ENCODE assay signal across 14 mouse cellular contexts in genomic region chr10:61825979-61826752, GRCm38 (mm10). TPM values are rescaled to one million over a fixed set of nuclear protein-coding genes. Genes with fewer than 3 reads are reported as not detected.
A peak's percentile ranks its signal among the peaks of the same experiment; 100 is the strongest.
DNase-seq lines count a peak whose midpoint lies in the region; TF ChIP-seq lines count a peak whose summit lies in the region.
"Had no signal": no experiment of that assay in that cellular context is flagged by ENCODE, and none has a peak within 500 bp of the region (broad histone marks: within the 10 kb centered on the region; RNA-seq: fewer than 3 reads in every experiment).

No protein-coding gene starts in this region.

- H3K27me3 ChIP-seq in kidney, adult 2 months (replicated peaks; ENCODE audit: control insufficient read depth, insufficient read depth, low read length) = no peaks in the 10 kb centered on the region
- H3K27me3 ChIP-seq in testis, adult 2 months (ENCODE audit: control insufficient read depth, insufficient read depth, low read length) = no peaks in the 10 kb centered on the region

- intact Hi-C loops in gastrocnemius, adult 2 months (cut with DNase I) = no loop called here

- H3K27ac ChIP-seq in kidney, adult 2 months (ENCODE audit: insufficient read depth, low read depth, low read length) = peak overlapping the region; percentile 57; the same call in 1 of the 2 replicates
- H3K27ac ChIP-seq in testis, adult 2 months (ENCODE audit: control insufficient read depth, insufficient read depth, low read depth, low read length) = 0 out of 2 replicates have a peak overlapping the region, but pooled peaks have one; percentile 29
- H3K27ac ChIP-seq in gastrocnemius, adult 2 months = no peak overlapping the region
- H3K27ac ChIP-seq: hindbrain, embryonic 14.5 days; layer of hippocampus, adult 2 months had no signal

- peaks cover 8% of the 10 kb centered on the region for H3K4me1 ChIP-seq in kidney, adult 2 months (ENCODE audit: control insufficient read depth, insufficient read depth, low read length)
- H3K4me1 ChIP-seq in testis, adult 2 months (ENCODE audit: control insufficient read depth, insufficient read depth, low read length) = peaks cover 8% of the 10 kb centered on the region

- no peak overlapping the region for H3K4me3 ChIP-seq in kidney, adult 2 months (ENCODE audit: insufficient read depth, low read depth, low read length)
- no peak overlapping the region for H3K4me3 ChIP-seq in testis, adult 2 months (ENCODE audit: control insufficient read depth, low read depth, low read length)
- no peak overlapping the region for H3K4me3 ChIP-seq in gastrocnemius, adult 2 months
- H3K4me3 ChIP-seq: layer of hippocampus, adult 2 months had no signal

- no peaks in the 10 kb centered on the region for H3K36me3 ChIP-seq in kidney, adult 2 months (ENCODE audit: control insufficient read depth, insufficient read depth, low read length)
- H3K36me3 ChIP-seq in testis, adult 2 months (ENCODE audit: control insufficient read depth, insufficient read depth, low read length) = no peaks in the 10 kb centered on the region

- no peak for DNase-seq in kidney, adult 2 months
- DNase-seq in kidney, postnatal 25 days = no peak
- no peak for DNase-seq in testis, postnatal 10 days (ENCODE audit: low spot score)
- peak; percentile 39 for DNase-seq in hindlimb bud, embryonic 11.5 days (ENCODE audit: extremely low spot score, low read depth, low spot score)
- DNase-seq in retina, embryonic 14.5 days (ENCODE audit: low spot score) = no peak
- no peak for DNase-seq in gastrocnemius, adult 2 months
- DNase-seq: B cell, adult 2 months; cerebellum, adult 8-10 months; gastrocnemius, postnatal 14 days; heart, postnatal 10 days; lung, adult 18-20 months had no signal

- no peak for TF ChIP-seq CTCF in kidney, adult 2 months (conservative IDR thresholded peaks at IDR 0.05; ENCODE audit: insufficient read depth, insufficient read length, low read depth, low read length)
- no peak for TF ChIP-seq CTCF in testis, adult 2 months (IDR thresholded peaks at IDR 0.05; ENCODE audit: control insufficient read depth, insufficient read depth, insufficient replicate concordance, low read depth, low read length)
- TF ChIP-seq CTCF in gastrocnemius, adult 2 months (IDR thresholded peaks at IDR 0.05) = no peak

- WGBS in kidney, adult 2 months = 60% methylated on average over 13 of the region's 13 CpGs

- TF ChIP-seq POLR2A in kidney, adult 2 months (IDR thresholded peaks at IDR 0.05; ENCODE audit: low read depth, low read length) = no peak
- no peak for TF ChIP-seq POLR2A in testis, adult 2 months (IDR thresholded peaks at IDR 0.05; ENCODE audit: control insufficient read depth, low read depth, low read length)

RNA-seq across cellular contexts. Expression of gene H2afy2, which starts 42.2 kb away (rescaled TPM):
- 5.4 and 6.1 TPM in 2 replicates for polyA plus RNA-seq in kidney, adult 2 months (2012; rRNA removed)
- polyA plus RNA-seq in testis, adult 2 months (2012; rRNA removed) = 2.8 and 3.8 TPM in 2 replicates
- total RNA-seq in gastrocnemius, adult 2 months (2021) = 1 to 10 TPM in 1 of 2 experiments, under 1 TPM in 1; 0.36 to 1.1 TPM
